In the genomic region with DNA sequence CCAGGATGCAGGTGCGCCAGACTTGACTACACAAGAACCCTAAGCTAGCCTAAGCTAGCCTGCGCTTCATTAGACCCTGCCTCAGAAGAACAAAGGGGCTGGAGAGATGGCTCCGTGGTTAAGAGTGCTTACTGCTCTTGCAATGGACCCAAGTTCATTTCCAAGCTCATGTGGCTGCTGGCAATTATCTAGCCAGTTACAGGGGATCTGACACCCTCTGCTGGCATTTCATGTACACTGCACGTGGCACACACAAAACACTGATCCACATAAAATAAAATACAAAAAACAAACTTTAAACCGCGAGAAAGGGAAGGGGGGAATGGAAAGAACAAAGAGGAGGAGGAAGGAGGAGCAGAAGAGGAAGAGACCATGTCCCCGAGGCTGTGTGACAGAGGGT, we compare ENCODE assay signal across 9 mouse cellular contexts. TPM values are rescaled to one million over a fixed set of nuclear protein-coding genes. Genes with fewer than 3 reads are reported as not detected.
DNase-seq lines count a peak whose midpoint lies in the region; ATAC-seq and TF ChIP-seq lines count a peak whose summit lies in the region.
"Had no signal": no experiment of that assay in that cellular context is flagged by ENCODE, and none has a peak within 500 bp of the region (broad histone marks: within the 10 kb centered on the region; RNA-seq: fewer than 3 reads in every experiment).

No protein-coding gene starts in this region.

- H3K4me1 ChIP-seq in heart, embryonic 12.5 days (replicated peaks): no peaks in the 10 kb centered on the region
- H3K4me1 ChIP-seq in limb, embryonic 14.5 days (ENCODE audit: control insufficient read depth, insufficient read depth, low read length): no peaks in the 10 kb centered on the region
- no peaks in the 10 kb centered on the region for H3K4me1 ChIP-seq in intestine, embryonic 15.5 days (replicated peaks)

- no peaks in the 10 kb centered on the region for H3K27me3 ChIP-seq in heart, embryonic 12.5 days (replicated peaks)
- no peaks in the 10 kb centered on the region for H3K27me3 ChIP-seq in limb, embryonic 14.5 days (ENCODE audit: control insufficient read depth, insufficient read depth, low read length)
- no peaks in the 10 kb centered on the region; the same call in 1 of the 2 replicates for H3K27me3 ChIP-seq in intestine, embryonic 15.5 days (replicated peaks)

- H3K4me3 ChIP-seq in heart, embryonic 12.5 days: no peak overlapping the region
- no peak overlapping the region for H3K4me3 ChIP-seq in limb, embryonic 14.5 days (replicated peaks; ENCODE audit: low read length)
- H3K4me3 ChIP-seq in intestine, embryonic 15.5 days (replicated peaks): no peak overlapping the region

- no peak overlapping the region for H3K9ac ChIP-seq in heart, embryonic 12.5 days
- no peak overlapping the region for H3K9ac ChIP-seq in limb, embryonic 14.5 days (ENCODE audit: low read depth, low read length, severe bottlenecking)
- H3K9ac ChIP-seq in intestine, embryonic 15.5 days: no peak overlapping the region

- H3K36me3 ChIP-seq in heart, embryonic 12.5 days: peaks cover 27% of the 10 kb centered on the region
- H3K36me3 ChIP-seq in limb, embryonic 14.5 days (ENCODE audit: control insufficient read depth, insufficient read depth, low read length): peaks cover 32% of the 10 kb centered on the region
- H3K36me3 ChIP-seq in intestine, embryonic 15.5 days: no peaks in the 10 kb centered on the region

- no peak for ATAC-seq in heart, embryonic 12.5 days (ENCODE audit: insufficient number of reproducible peaks, low FRiP score)
- ATAC-seq in limb, embryonic 14.5 days (ENCODE audit: low FRiP score, low read depth): no peak
- no peak for ATAC-seq in intestine, embryonic 15.5 days

- TF ChIP-seq CTCF in brain, embryonic 14.5 days (IDR thresholded peaks at IDR 0.05; ENCODE audit: borderline replicate concordance, extremely low read depth, insufficient read depth, insufficient read length): peak; percentile 61; the same call in 1 of the 2 replicates

- TF ChIP-seq POLR2A in brain, embryonic 14.5 days (IDR thresholded peaks at IDR 0.05; ENCODE audit: borderline replicate concordance, extremely low read depth, insufficient read depth, insufficient read length, poor library complexity, severe bottlenecking): no peak
- no peak for TF ChIP-seq POLR2A in limb, embryonic 14.5 days (IDR thresholded peaks at IDR 0.05; ENCODE audit: borderline replicate concordance, extremely low read depth, insufficient read depth, insufficient read length)

- peak; percentile 55 to 63 for DNase-seq in heart, adult 18-20 months
- peak; percentile 54 to 61 for DNase-seq in right cerebral cortex, adult 2 months (ENCODE audit: low spot score in 2 of 2)
- no peak for DNase-seq in right cerebral cortex, postnatal 36 days (ENCODE audit: low spot score in 2 of 2)
- DNase-seq in brain, embryonic 14.5 days (ENCODE audit: low read depth): peak; percentile 72
- DNase-seq in limb, embryonic 14.5 days (ENCODE audit: low spot score): peak; percentile 40
- DNase-seq in urinary bladder, adult 2 months (ENCODE audit: low spot score): no peak

- WGBS in heart, embryonic 12.5 days: 52% methylated on average over 7 of the region's 7 CpGs
- WGBS in limb, embryonic 14.5 days: 53% methylated on average over 7 of the region's 7 CpGs
- 53% methylated on average over 7 of the region's 7 CpGs for WGBS in intestine, embryonic 15.5 days

- no peak overlapping the region for H3K27ac ChIP-seq in heart, embryonic 12.5 days (ENCODE audit: poor library complexity, severe bottlenecking)
- H3K27ac ChIP-seq in limb, embryonic 14.5 days (replicated peaks; ENCODE audit: low read depth, low read length): no peak overlapping the region
- H3K27ac ChIP-seq in intestine, embryonic 15.5 days: no peak overlapping the region

- no peak overlapping the region for H3K4me2 ChIP-seq in heart, embryonic 12.5 days
- no peak overlapping the region for H3K4me2 ChIP-seq in limb, embryonic 14.5 days (replicated peaks; ENCODE audit: low read depth, low read length, severe bottlenecking)
- H3K4me2 ChIP-seq in intestine, embryonic 15.5 days (replicated peaks): no peak overlapping the region

- no peaks in the 10 kb centered on the region for H3K9me3 ChIP-seq in heart, embryonic 12.5 days (replicated peaks)
- no peaks in the 10 kb centered on the region for H3K9me3 ChIP-seq in limb, embryonic 14.5 days (ENCODE audit: control insufficient read depth, low read length)
- H3K9me3 ChIP-seq in intestine, embryonic 15.5 days: no peaks in the 10 kb centered on the region

RNA-seq across cellular contexts. Expression of gene Tsks, which starts 15.2 kb away (rescaled TPM):
- total RNA-seq in heart, adult 18-20 months (2021): not detected
- 0.19 TPM in 1 of 2 replicates, not detected in the other for polyA plus RNA-seq in heart, embryonic 12.5 days (2016; fragmentation: Nextera tagmentation; extraction: Ambion mirVana)
- 0.04 and 0.05 TPM in 2 replicates for polyA plus RNA-seq in brain, embryonic 14.5 days (2012; rRNA removed)
- 0.05 TPM in 1 of 2 replicates, not detected in the other for polyA plus RNA-seq in limb, embryonic 14.5 days (2012; rRNA removed)
- 0.14 TPM in 1 of 2 replicates, not detected in the other for polyA plus RNA-seq in limb, embryonic 14.5 days (2014; fragmentation: Nextera tagmentation; extraction: Ambion mirVana)
- 0.03 and 0.08 TPM in 2 replicates for polyA plus RNA-seq in urinary bladder, adult 2 months (2012; rRNA removed)
- polyA plus RNA-seq in intestine, embryonic 15.5 days (2015; fragmentation: Nextera tagmentation; extraction: Ambion mirVana): 0.14 TPM in 1 of 2 replicates, not detected in the other
- polyA plus RNA-seq: intestine, embryonic 14.5 days had no signal

RNA-seq across cellular contexts. Expression of gene Cpt1c, which starts 16.4 kb away (rescaled TPM):
- total RNA-seq in heart, adult 18-20 months (2021): 1 to 10 TPM; 1.8 to 2.0 TPM
- 10.7 and 11.5 TPM in 2 replicates for polyA plus RNA-seq in heart, embryonic 12.5 days (2016; fragmentation: Nextera tagmentation; extraction: Ambion mirVana)
- polyA plus RNA-seq in brain, embryonic 14.5 days (2012; rRNA removed): 102 and 135 TPM in 2 replicates
- 78.9 and 115 TPM in 2 replicates for polyA plus RNA-seq in limb, embryonic 14.5 days (2012; rRNA removed)
- polyA plus RNA-seq in limb, embryonic 14.5 days (2014; fragmentation: Nextera tagmentation; extraction: Ambion mirVana): 26.3 and 33.6 TPM in 2 replicates
- 26.1 and 26.8 TPM in 2 replicates for polyA plus RNA-seq in urinary bladder, adult 2 months (2012; rRNA removed)
- polyA plus RNA-seq in intestine, embryonic 15.5 days (2015; fragmentation: Nextera tagmentation; extraction: Ambion mirVana): 16.1 and 16.5 TPM in 2 replicates

RNA-seq across cellular contexts. Expression of gene Prmt1, which starts 28.2 kb away (rescaled TPM):
- 100 to 1,000 TPM in 1 of 2 experiments, 10 to 100 TPM in 1; 90.3 to 110 TPM for total RNA-seq in heart, adult 18-20 months (2021)
- polyA plus RNA-seq in heart, embryonic 12.5 days (2016; fragmentation: Nextera tagmentation; extraction: Ambion mirVana): 377 and 394 TPM in 2 replicates
- 824 and 992 TPM in 2 replicates for polyA plus RNA-seq in brain, embryonic 14.5 days (2012; rRNA removed)
- 607 and 720 TPM in 2 replicates for polyA plus RNA-seq in limb, embryonic 14.5 days (2012; rRNA removed)
- 166 and 187 TPM in 2 replicates for polyA plus RNA-seq in limb, embryonic 14.5 days (2014; fragmentation: Nextera tagmentation; extraction: Ambion mirVana)
- polyA plus RNA-seq in urinary bladder, adult 2 months (2012; rRNA removed): 183 and 244 TPM in 2 replicates
- polyA plus RNA-seq in intestine, embryonic 15.5 days (2015; fragmentation: Nextera tagmentation; extraction: Ambion mirVana): 449 and 456 TPM in 2 replicates

RNA-seq across cellular contexts. Expression of gene Ap2a1, which starts 28.9 kb away (rescaled TPM):
- total RNA-seq in heart, adult 18-20 months (2021): 10 to 100 TPM; 59.2 to 67.9 TPM
- 74.5 and 77.2 TPM in 2 replicates for polyA plus RNA-seq in heart, embryonic 12.5 days (2016; fragmentation: Nextera tagmentation; extraction: Ambion mirVana)
- 165 and 185 TPM in 2 replicates for polyA plus RNA-seq in brain, embryonic 14.5 days (2012; rRNA removed)
- polyA plus RNA-seq in limb, embryonic 14.5 days (2012; rRNA removed): 113 and 141 TPM in 2 replicates
- polyA plus RNA-seq in limb, embryonic 14.5 days (2014; fragmentation: Nextera tagmentation; extraction: Ambion mirVana): 72.2 and 75.7 TPM in 2 replicates
- 74.2 and 77.7 TPM in 2 replicates for polyA plus RNA-seq in urinary bladder, adult 2 months (2012; rRNA removed)
- polyA plus RNA-seq in intestine, embryonic 15.5 days (2015; fragmentation: Nextera tagmentation; extraction: Ambion mirVana): 60.1 and 65.0 TPM in 2 replicates

RNA-seq across cellular contexts. Expression of gene Irf3, which starts 39.2 kb away (rescaled TPM):
- 10 to 100 TPM; 21.3 to 29.5 TPM for total RNA-seq in heart, adult 18-20 months (2021)
- 59.5 and 60.8 TPM in 2 replicates for polyA plus RNA-seq in heart, embryonic 12.5 days (2016; fragmentation: Nextera tagmentation; extraction: Ambion mirVana)
- polyA plus RNA-seq in brain, embryonic 14.5 days (2012; rRNA removed): 84.4 and 130 TPM in 2 replicates
- polyA plus RNA-seq in limb, embryonic 14.5 days (2012; rRNA removed): 142 and 168 TPM in 2 replicates
- polyA plus RNA-seq in limb, embryonic 14.5 days (2014; fragmentation: Nextera tagmentation; extraction: Ambion mirVana): 92.5 and 92.7 TPM in 2 replicates
- polyA plus RNA-seq in urinary bladder, adult 2 months (2012; rRNA removed): 133 and 171 TPM in 2 replicates
- 89.9 and 99.6 TPM in 2 replicates for polyA plus RNA-seq in intestine, embryonic 15.5 days (2015; fragmentation: Nextera tagmentation; extraction: Ambion mirVana)

Comparison
In these comparisons a context has a peak if more than half of its experiments do, and no peak if none do; other contexts are left out.
1. DNase-seq: peak in heart, adult 18-20 months (2 of 2), right cerebral cortex, adult 2 months (2 of 2), brain, embryonic 14.5 days (single experiment) and limb, embryonic 14.5 days (single experiment); none in right cerebral cortex, postnatal 36 days (0 of 2) and urinary bladder, adult 2 months (single experiment).